Mouse (Mus musculus): ENCODE measurements around the gene Emc9. TPM values are rescaled to one million over a fixed set of nuclear protein-coding genes. Genes with fewer than 3 reads are reported as not detected.

Emc9 gene
- polyA plus RNA-seq, 1 experiment: 5.8 TPM

- Histone ChIP-seq H3K4me3 (ENCODE audit: control insufficient read depth, low read depth, low read length) (no peak overlapping the region), H3K27me3 (ENCODE audit: control insufficient read depth, insufficient read depth, low read length) (no peaks in the 10 kb centered on the region), H3K36me3 (ENCODE audit: control insufficient read depth, insufficient read depth, low read length) (peaks cover 2% of the 10 kb centered on the region), H3K4me1 (ENCODE audit: control insufficient read depth, insufficient read depth, low read length) (peaks cover 14% of the 10 kb centered on the region), H3K27ac (ENCODE audit: control insufficient read depth, insufficient read depth, low read depth, low read length) (no peak overlapping the region)
- TF ChIP-seq POLR2A (IDR thresholded peaks at IDR 0.05; ENCODE audit: control insufficient read depth, low read depth, low read length) (no peak), CTCF (IDR thresholded peaks at IDR 0.05; ENCODE audit: control insufficient read depth, insufficient read depth, insufficient replicate concordance, low read depth, low read length) (no peak)
Observed at GRCm38 (mm10) chr14:55571760-55572159, 13.3 kb downstream of the Emc9 start.

GRCm38 (mm10) chr14:55570588-55570987 is 14.5 kb downstream of the Emc9 start:
- TF ChIP-seq POLR2A (IDR thresholded peaks at IDR 0.05; ENCODE audit: control insufficient read depth, low read depth, low read length): no peak
- TF ChIP-seq CTCF (IDR thresholded peaks at IDR 0.05; ENCODE audit: control insufficient read depth, insufficient read depth, insufficient replicate concordance, low read depth, low read length): no peak
- H3K4me3 ChIP-seq (ENCODE audit: control insufficient read depth, low read depth, low read length): no peak overlapping the region
- peaks cover 5% of the 10 kb centered on the region for H3K4me1 ChIP-seq (ENCODE audit: control insufficient read depth, insufficient read depth, low read length)
- H3K36me3 ChIP-seq (ENCODE audit: control insufficient read depth, insufficient read depth, low read length): peaks cover 5% of the 10 kb centered on the region
- no peaks in the 10 kb centered on the region for H3K27me3 ChIP-seq (ENCODE audit: control insufficient read depth, insufficient read depth, low read length)
- H3K27ac ChIP-seq (ENCODE audit: control insufficient read depth, insufficient read depth, low read depth, low read length): no peak overlapping the region

- Histone ChIP-seq H3K4me3 (ENCODE audit: control insufficient read depth, low read depth, low read length) (no peak overlapping the region), H3K27me3 (ENCODE audit: control insufficient read depth, insufficient read depth, low read length) (no peaks in the 10 kb centered on the region), H3K4me1 (ENCODE audit: control insufficient read depth, insufficient read depth, low read length) (no peaks in the 10 kb centered on the region), H3K27ac (ENCODE audit: control insufficient read depth, insufficient read depth, low read depth, low read length) (no peak overlapping the region), H3K36me3 (ENCODE audit: control insufficient read depth, insufficient read depth, low read length) (peaks cover 11% of the 10 kb centered on the region)
- TF ChIP-seq CTCF (IDR thresholded peaks at IDR 0.05; ENCODE audit: control insufficient read depth, insufficient read depth, insufficient replicate concordance, low read depth, low read length) (no peak), POLR2A (IDR thresholded peaks at IDR 0.05; ENCODE audit: control insufficient read depth, low read depth, low read length) (no peak)
Observed at GRCm38 (mm10) chr14:55567496-55567895, 17.6 kb downstream of the Emc9 start.

GRCm38 (mm10) chr14:55565748-55566147 is 19.4 kb downstream of the Emc9 start:
- Histone ChIP-seq H3K27ac (ENCODE audit: control insufficient read depth, insufficient read depth, low read depth, low read length) (no peak overlapping the region), H3K36me3 (ENCODE audit: control insufficient read depth, insufficient read depth, low read length) (peaks cover 11% of the 10 kb centered on the region), H3K4me3 (ENCODE audit: control insufficient read depth, low read depth, low read length) (no peak overlapping the region), H3K27me3 (ENCODE audit: control insufficient read depth, insufficient read depth, low read length) (no peaks in the 10 kb centered on the region), H3K4me1 (ENCODE audit: control insufficient read depth, insufficient read depth, low read length) (peaks cover 12% of the 10 kb centered on the region)
- TF ChIP-seq POLR2A (IDR thresholded peaks at IDR 0.05; ENCODE audit: control insufficient read depth, low read depth, low read length) (no peak), CTCF (IDR thresholded peaks at IDR 0.05; ENCODE audit: control insufficient read depth, insufficient read depth, insufficient replicate concordance, low read depth, low read length) (no peak)

- H3K27ac ChIP-seq (ENCODE audit: control insufficient read depth, insufficient read depth, low read depth, low read length): no peak overlapping the region; the same call in 1 of the 2 replicates
- H3K36me3 ChIP-seq (ENCODE audit: control insufficient read depth, insufficient read depth, low read length): peaks cover 11% of the 10 kb centered on the region
- H3K4me1 ChIP-seq (ENCODE audit: control insufficient read depth, insufficient read depth, low read length): peaks cover 12% of the 10 kb centered on the region
- no peaks in the 10 kb centered on the region for H3K27me3 ChIP-seq (ENCODE audit: control insufficient read depth, insufficient read depth, low read length)
- TF ChIP-seq POLR2A (IDR thresholded peaks at IDR 0.05; ENCODE audit: control insufficient read depth, low read depth, low read length) (no peak), CTCF (IDR thresholded peaks at IDR 0.05; ENCODE audit: control insufficient read depth, insufficient read depth, insufficient replicate concordance, low read depth, low read length) (no peak)
- H3K4me3 ChIP-seq (ENCODE audit: control insufficient read depth, low read depth, low read length): no peak overlapping the region
Observed at GRCm38 (mm10) chr14:55563249-55563648, 21.9 kb downstream of the Emc9 start.

- H3K27me3 ChIP-seq (ENCODE audit: control insufficient read depth, insufficient read depth, low read length): no peaks in the 10 kb centered on the region
- peaks cover 12% of the 10 kb centered on the region for H3K4me1 ChIP-seq (ENCODE audit: control insufficient read depth, insufficient read depth, low read length)
- peaks cover 9% of the 10 kb centered on the region for H3K36me3 ChIP-seq (ENCODE audit: control insufficient read depth, insufficient read depth, low read length)
- no peak for TF ChIP-seq CTCF (IDR thresholded peaks at IDR 0.05; ENCODE audit: control insufficient read depth, insufficient read depth, insufficient replicate concordance, low read depth, low read length)
- no peak for TF ChIP-seq POLR2A (IDR thresholded peaks at IDR 0.05; ENCODE audit: control insufficient read depth, low read depth, low read length)
- H3K4me3 ChIP-seq (ENCODE audit: control insufficient read depth, low read depth, low read length): peak overlapping the region; percentile 89
- H3K27ac ChIP-seq (ENCODE audit: control insufficient read depth, insufficient read depth, low read depth, low read length): no peak overlapping the region; the same call in 1 of the 2 replicates
Observed at GRCm38 (mm10) chr14:55561860-55562259, 23.2 kb downstream of the Emc9 start.

- TF ChIP-seq POLR2A (IDR thresholded peaks at IDR 0.05; ENCODE audit: control insufficient read depth, low read depth, low read length) (peak; percentile 65), CTCF (IDR thresholded peaks at IDR 0.05; ENCODE audit: control insufficient read depth, insufficient read depth, insufficient replicate concordance, low read depth, low read length) (no peak)
- no peaks in the 10 kb centered on the region for H3K27me3 ChIP-seq (ENCODE audit: control insufficient read depth, insufficient read depth, low read length)
- H3K36me3 ChIP-seq (ENCODE audit: control insufficient read depth, insufficient read depth, low read length): peaks cover 6% of the 10 kb centered on the region
- H3K4me3 ChIP-seq (ENCODE audit: control insufficient read depth, low read depth, low read length): peak within 1 kb of the TSS; percentile 89
- peaks cover 12% of the 10 kb centered on the region for H3K4me1 ChIP-seq (ENCODE audit: control insufficient read depth, insufficient read depth, low read length)
- peak within 1 kb of the TSS; percentile 96 for H3K27ac ChIP-seq (ENCODE audit: control insufficient read depth, insufficient read depth, low read depth, low read length)
Observed at GRCm38 (mm10) chr14:55560202-55561073, 24.7 kb downstream of the Emc9 start, which contains the start of gene A730061H03Rik. Gene A730061H03Rik, minus strand, starts transcription at chr14:55560406.

Data from testis, adult 2 months (tissue).